Mouse (Mus musculus): ENCODE data around the gene Krt32. TPM values are rescaled to one million over a fixed set of nuclear protein-coding genes. Genes with fewer than 3 reads are reported as not detected.

The Krt32 gene
- total and polyA plus RNA-seq, 3 experiments = not detected

DNA sequence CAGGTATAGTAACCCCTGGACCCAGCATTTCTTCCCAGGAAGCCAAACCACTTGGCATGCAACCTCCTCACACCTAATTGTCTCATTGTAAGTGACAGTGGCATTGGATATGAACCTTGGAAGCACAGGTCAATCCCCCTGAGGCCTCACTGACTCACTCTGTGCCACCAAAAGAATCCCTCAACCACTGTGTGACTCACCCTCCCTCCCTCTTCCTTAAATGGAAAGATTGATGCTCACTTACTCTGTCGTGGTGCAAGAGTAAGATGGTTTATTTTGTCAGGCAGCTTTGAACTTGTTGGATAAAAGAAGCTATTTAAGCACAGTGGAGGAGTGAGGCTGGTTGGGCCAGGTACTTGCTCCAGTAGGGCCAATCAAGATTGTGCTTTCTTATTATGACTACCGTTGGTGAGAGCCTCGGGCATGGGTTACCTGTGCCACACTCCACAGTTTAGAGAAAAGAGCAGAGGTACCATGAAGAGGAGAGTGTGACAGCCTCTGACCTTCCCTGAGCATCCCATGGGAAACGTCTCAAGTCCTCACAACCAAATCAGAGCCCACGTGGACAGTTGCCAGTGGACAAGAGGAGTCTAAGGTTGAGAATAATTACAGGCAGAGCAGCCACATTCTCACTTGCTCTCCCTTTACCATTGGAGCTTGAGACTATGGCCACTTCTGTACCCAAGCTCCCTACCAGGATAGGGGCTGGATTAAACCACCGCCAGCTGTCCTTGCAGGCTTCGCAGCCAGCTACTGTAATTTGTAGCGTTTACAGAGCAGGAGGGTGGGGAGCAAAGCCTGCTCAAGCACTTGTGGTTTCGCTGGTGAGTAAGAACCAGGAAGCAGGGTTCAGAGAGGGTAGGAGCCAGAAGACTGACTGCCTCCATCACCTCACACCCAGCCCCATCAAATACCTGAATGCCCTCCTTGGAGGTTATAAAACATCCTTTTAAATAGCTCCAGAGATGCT, 32.1 kb downstream of the Krt32 start:
- TF ChIP-seq MAZ (IDR thresholded peaks at IDR 0.05; ENCODE audit: low read depth, low read length) (no peak), POLR2A (IDR thresholded peaks at IDR 0.05; ENCODE audit: control insufficient read depth in 1 of 2, insufficient read depth in 1 of 2, low read depth in 1 of 2, low read length in 2 of 2, poor library complexity in 1 of 2) (no peak), EP300 (IDR thresholded peaks at IDR 0.05; ENCODE audit: low read depth in 1 of 2, low read length in 2 of 2) (no peak), MXI1 (IDR thresholded peaks at IDR 0.05; ENCODE audit: low read depth, low read length) (no peak), ELF1 (IDR thresholded peaks at IDR 0.05; ENCODE audit: low read depth, low read length) (no peak), MAFK (IDR thresholded peaks at IDR 0.05; ENCODE audit: borderline replicate concordance, low read depth, low read length) (no peak), RAD21 (IDR thresholded peaks at IDR 0.05; ENCODE audit: low read depth, low read length) (no peak), MAX (IDR thresholded peaks at IDR 0.05; ENCODE audit: low read length) (no peak), ETS1 (IDR thresholded peaks at IDR 0.05; ENCODE audit: low read depth, low read length) (no peak), TCF12 (IDR thresholded peaks at IDR 0.05; ENCODE audit: low read depth, low read length) (no peak), USF1 (IDR thresholded peaks at IDR 0.05; ENCODE audit: low read depth, low read length) (no peak), RCOR1 (IDR thresholded peaks at IDR 0.05; ENCODE audit: low read depth, low read length) (no peak), JUND (IDR thresholded peaks at IDR 0.05; ENCODE audit: low read depth, low read length) (no peak)
- Histone ChIP-seq H3K27me3 (ENCODE audit: control insufficient read depth in 1 of 2, insufficient read depth in 2 of 2, low read length in 2 of 2) (no peaks in the 10 kb centered on the region), H3K9me3 (replicated peaks; ENCODE audit: insufficient read depth, low read length) (no peaks in the 10 kb centered on the region), H3K4me3 (ENCODE audit: control insufficient read depth in 1 of 2, insufficient read depth in 1 of 2, low read depth in 2 of 2, low read length in 2 of 2) (no peak overlapping the region), H3K27ac (ENCODE audit: control insufficient read depth, low read depth, low read length) (no peak overlapping the region), H3K36me3 (ENCODE audit: control insufficient read depth in 1 of 2, insufficient read depth in 2 of 2, low read length in 2 of 2) (no peaks in the 10 kb centered on the region), H3K9ac (ENCODE audit: control insufficient read depth, low read depth, low read length, poor library complexity, severe bottlenecking) (no peak overlapping the region), H3K4me1 (ENCODE audit: control insufficient read depth in 1 of 2, insufficient read depth in 2 of 2, low read length in 2 of 2) (no peaks in the 10 kb centered on the region), H3K79me2 (ENCODE audit: control insufficient read depth, insufficient read depth, low read length, poor library complexity) (no peaks in the 10 kb centered on the region)
- no peak for DNase-seq (ENCODE audit: low read depth, low spot score)

DNA sequence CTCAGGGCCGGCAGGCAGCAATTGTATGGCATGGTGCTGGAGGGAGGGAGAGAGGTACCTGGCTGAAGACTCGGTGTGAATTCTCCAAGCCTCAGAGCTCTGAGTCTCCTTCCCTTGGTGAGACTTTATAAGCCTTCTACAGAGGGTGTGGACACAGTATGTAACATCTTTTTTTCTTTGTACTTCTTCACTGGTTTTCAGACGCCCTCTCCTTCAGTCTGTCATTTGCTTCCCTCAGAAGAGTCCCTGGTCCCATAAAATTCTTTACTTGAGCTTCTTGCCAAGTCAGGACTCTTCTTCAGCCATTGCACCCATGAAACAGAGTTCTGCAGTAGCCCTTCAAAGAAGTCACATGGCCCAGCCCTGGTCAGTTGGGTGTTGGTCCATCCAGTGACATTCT, 37.6 kb downstream of the Krt32 start, which contains the start of gene Krt31:
TSS of gene Krt31 (minus strand) at position 101 of the 400 bp plus-strand sequence.
- Histone ChIP-seq H3K4me3 (ENCODE audit: control insufficient read depth in 1 of 2, insufficient read depth in 1 of 2, low read depth in 2 of 2, low read length in 2 of 2) (no peak within 1 kb of the TSS), H3K36me3 (ENCODE audit: control insufficient read depth in 1 of 2, insufficient read depth in 2 of 2, low read length in 2 of 2) (no peaks in the 10 kb centered on the region), H3K9ac (ENCODE audit: control insufficient read depth, low read depth, low read length, poor library complexity, severe bottlenecking) (no peak within 1 kb of the TSS), H3K9me3 (replicated peaks; ENCODE audit: insufficient read depth, low read length) (no peaks in the 10 kb centered on the region), H3K79me2 (ENCODE audit: control insufficient read depth, insufficient read depth, low read length, poor library complexity) (no peaks in the 10 kb centered on the region), H3K27me3 (ENCODE audit: control insufficient read depth in 1 of 2, insufficient read depth in 2 of 2, low read length in 2 of 2) (no peaks in the 10 kb centered on the region), H3K27ac (ENCODE audit: control insufficient read depth, low read depth, low read length) (no peak within 1 kb of the TSS), H3K4me1 (ENCODE audit: control insufficient read depth in 1 of 2, insufficient read depth in 2 of 2, low read length in 2 of 2) (no peaks in the 10 kb centered on the region)
- TF ChIP-seq BHLHE40 (IDR thresholded peaks at IDR 0.05; ENCODE audit: borderline replicate concordance, low read depth, low read length) = no peak
- DNase-seq (ENCODE audit: low read depth, low spot score) = no peak

Measured in MEL (cell line).